Mouse (Mus musculus): ENCODE results near the gene Smr3a. TPM values are rescaled to one million over a fixed set of nuclear protein-coding genes. Genes with fewer than 3 reads are reported as not detected.

The Smr3a gene
- not detected in 2 replicates for polyA plus RNA-seq (2012)

- TF ChIP-seq GATA1 (IDR thresholded peaks at IDR 0.05; ENCODE audit: low read length): no peak
These were observed at the start of gene Smr3a for GRCm38 (mm10) chr5:88002249-88002648. Gene Smr3a, plus strand, starts transcription at chr5:88002549.

GRCm38 (mm10) chr5:87969201-87969600 is 33.1 kb upstream of the Smr3a start, which contains the start of the genes 2310003L06Rik and Gm28434:
Gene 2310003L06Rik, plus strand, starts transcription at chr5:87969459.
Gene Gm28434, plus strand, starts transcription at chr5:87969517.
- TF ChIP-seq GATA1 (IDR thresholded peaks at IDR 0.05; ENCODE audit: low read length): no peak

GRCm38 (mm10) chr5:87979139-87979538 is 23.2 kb upstream of the Smr3a start, which contains the start of gene Cabs1:
Gene Cabs1, plus strand, starts transcription at chr5:87979439.
- TF ChIP-seq GATA1 (IDR thresholded peaks at IDR 0.05; ENCODE audit: low read length): no peak

GRCm38 (mm10) chr5:87982468-87983214 is 19.7 kb upstream of the Smr3a start:
- no peak for TF ChIP-seq GATA1 (IDR thresholded peaks at IDR 0.05; ENCODE audit: low read length)

GRCm38 (mm10) chr5:88005241-88005640 is 2.9 kb downstream of the Smr3a start:
- no peak for TF ChIP-seq GATA1 (IDR thresholded peaks at IDR 0.05; ENCODE audit: low read length)

Other genes starting within 250 kb of the Smr3a start
- not detected in 2 replicates for gene Csn1s2a, start 228.0 kb upstream of the Smr3a start, polyA plus RNA-seq (2012)
- gene Csn1s2b, start 194.5 kb upstream of the Smr3a start, polyA plus RNA-seq (2012): not detected in 2 replicates
- gene Prr27, start 176.9 kb upstream of the Smr3a start, polyA plus RNA-seq (2012): not detected in 2 replicates
- not detected in 2 replicates for gene Odam, start 117.5 kb upstream of the Smr3a start, polyA plus RNA-seq (2012)
- gene Csn3, start 77.0 kb upstream of the Smr3a start, polyA plus RNA-seq (2012): not detected in 2 replicates
- not detected in 2 replicates for gene 2310003L06Rik, start 33.1 kb upstream of the Smr3a start, polyA plus RNA-seq (2012)
- gene Gm28434, start 33.0 kb upstream of the Smr3a start, polyA plus RNA-seq (2012): not detected in 2 replicates
- not detected in 2 replicates for gene Cabs1, start 23.1 kb upstream of the Smr3a start, polyA plus RNA-seq (2012)
- not detected in 2 replicates for gene Smr2, start 84.0 kb downstream of the Smr3a start, polyA plus RNA-seq (2012)
- gene Gm11116, start 109.0 kb downstream of the Smr3a start, polyA plus RNA-seq (2012): not detected in 2 replicates
- not detected in 2 replicates for gene Gm11115, start 151.6 kb downstream of the Smr3a start, polyA plus RNA-seq (2012)